Mouse (Mus musculus) adrenal gland, adult 2 months (tissue): ENCODE results near the gene Nrp1. TPM values are rescaled to one million over a fixed set of nuclear protein-coding genes. Genes with fewer than 3 reads are reported as not detected.

ENCODE experiments used
- DNase-seq: peaks from one replicate; pipeline ENCODE4 v3.0.0; 2021
- polyA plus RNA-seq: library from polyadenylated mRNA; depleted of rRNA; stranded (reverse); fragments of >200 nt; gene quantifications from 2 replicates; pipeline ENCODE4 v1.2.3, GENCODE M21; 2012
- total RNA-seq, 2 experiments: library from RNA; stranded (reverse); gene quantifications; 2 replicates each; pipeline ENCODE4 v1.2.3; 2021

Nrp1 gene
- total and polyA plus RNA-seq, 3 experiments = 31.1 to 130 (median 74.4) TPM

DNA sequence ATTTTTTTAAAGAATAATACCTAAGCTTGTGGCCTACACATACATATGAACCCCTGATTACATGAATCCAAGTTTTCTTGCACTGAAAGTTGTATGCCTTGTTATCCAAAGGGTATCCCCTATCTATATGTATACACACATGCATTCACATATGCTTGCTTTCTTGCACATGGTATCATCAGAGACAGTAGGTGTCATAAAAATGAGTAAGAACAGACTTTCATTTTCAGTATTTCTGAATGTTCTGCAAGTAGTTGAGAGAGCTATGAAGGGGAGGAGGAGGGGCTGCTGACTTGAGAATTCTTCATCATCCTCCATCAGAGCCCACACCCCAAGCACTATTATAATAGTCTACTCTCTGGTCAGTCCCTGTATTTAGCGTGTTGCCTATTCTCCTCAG, 62.0 kb downstream of the Nrp1 start:
- DNase-seq = no peak

DNA sequence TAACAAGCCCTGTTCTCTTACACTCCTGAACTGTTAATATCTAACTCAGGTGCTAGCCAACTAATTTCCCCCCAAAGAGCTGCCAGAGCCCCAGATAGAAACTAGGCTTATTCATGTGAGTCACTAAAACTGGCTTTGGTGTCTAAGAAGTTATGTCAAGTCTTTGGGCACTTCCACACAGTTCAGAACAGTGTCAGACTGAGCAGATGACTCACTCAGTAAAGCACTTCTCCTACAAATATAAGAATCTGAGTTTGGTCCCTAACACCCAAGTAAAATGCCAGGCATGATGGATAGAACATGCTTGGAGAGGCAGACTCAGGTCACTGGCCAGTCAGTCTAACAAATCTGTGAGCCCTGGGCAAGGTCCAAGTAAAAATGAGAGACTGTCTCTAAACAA, 65.4 kb downstream of the Nrp1 start:
- DNase-seq = no peak

- no peak for DNase-seq
Observed at GRCm38 (mm10) chr8:128424626-128425333, 66.4 kb downstream of the Nrp1 start.

GRCm38 (mm10) chr8:128427071-128427470, 68.7 kb downstream of the Nrp1 start:
- no peak for DNase-seq

DNA sequence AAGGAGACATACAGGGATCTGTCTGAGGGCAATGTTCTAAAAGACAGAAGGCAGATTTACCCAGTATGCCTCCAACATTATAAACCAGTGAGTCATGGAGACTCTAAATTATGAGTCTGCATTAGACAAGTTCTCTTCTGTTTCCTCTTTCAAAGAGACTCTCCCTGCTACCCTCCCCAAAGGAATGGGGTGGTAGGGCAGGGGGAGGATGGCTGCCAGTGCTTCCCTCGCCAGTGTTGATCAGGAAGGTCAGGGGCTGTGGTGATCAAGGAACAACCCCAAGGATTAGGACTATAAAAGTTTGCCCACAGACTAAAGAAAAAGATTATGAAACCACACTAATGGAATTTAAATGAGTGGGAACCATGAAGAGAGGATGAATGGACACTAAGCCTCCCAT, 70.6 kb downstream of the Nrp1 start:
- DNase-seq = no peak

DNA sequence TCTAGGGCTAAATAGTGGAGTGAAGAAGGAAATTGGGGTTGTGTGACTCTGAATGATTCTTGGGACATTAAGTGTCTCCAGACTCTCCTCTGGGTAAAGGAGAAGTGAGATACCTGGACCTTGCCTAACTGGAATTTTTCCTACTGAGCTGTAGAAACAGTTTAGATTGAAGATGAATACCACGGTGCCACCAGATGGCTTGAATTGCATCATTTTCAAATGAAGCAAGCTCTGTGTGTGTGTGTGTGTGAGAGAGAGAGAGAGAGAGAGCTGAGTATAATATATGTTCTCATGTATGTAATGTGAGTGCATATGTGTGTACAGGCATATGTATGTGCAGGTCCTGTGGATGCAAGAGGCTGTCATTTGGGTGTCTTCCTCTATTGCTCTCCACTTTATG, 72.7 kb downstream of the Nrp1 start:
- DNase-seq = no peak

GRCm38 (mm10) chr8:128435749-128436148, 77.3 kb downstream of the Nrp1 start:
- DNase-seq = no peak

DNA sequence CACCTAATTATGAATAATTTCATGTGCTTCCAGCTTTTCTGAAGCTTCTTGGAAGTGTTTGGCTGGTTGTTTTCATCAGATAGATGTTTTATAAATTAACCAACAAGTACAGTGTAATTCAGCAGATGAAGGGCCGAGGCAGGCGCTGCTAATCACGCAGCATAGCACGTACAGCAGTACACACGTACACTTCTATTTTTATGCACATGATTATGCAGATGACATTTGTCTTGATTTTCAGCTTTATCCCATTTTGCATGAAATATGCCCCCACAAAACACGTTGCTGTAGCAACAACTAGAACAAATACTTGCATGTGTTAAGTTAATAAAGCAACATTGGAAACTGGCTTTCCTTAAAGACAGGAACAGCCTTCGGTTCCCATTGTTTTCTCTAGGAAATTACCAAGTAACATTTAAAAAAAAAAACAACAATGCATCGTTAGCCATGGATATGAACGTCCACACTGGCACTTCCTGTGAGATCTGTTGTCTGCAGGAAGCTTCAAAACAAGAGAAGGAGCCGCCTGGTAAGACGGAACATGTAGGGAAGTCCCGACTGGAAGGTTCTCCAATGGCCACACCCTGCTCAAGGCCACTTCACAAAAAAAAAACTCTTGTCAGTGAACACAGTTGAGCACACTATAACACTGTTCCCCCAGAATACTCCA, 78.9 kb downstream of the Nrp1 start:
- no peak for DNase-seq

- no peak for DNase-seq
Observed at GRCm38 (mm10) chr8:128441407-128441806, 83.0 kb downstream of the Nrp1 start.

DNA sequence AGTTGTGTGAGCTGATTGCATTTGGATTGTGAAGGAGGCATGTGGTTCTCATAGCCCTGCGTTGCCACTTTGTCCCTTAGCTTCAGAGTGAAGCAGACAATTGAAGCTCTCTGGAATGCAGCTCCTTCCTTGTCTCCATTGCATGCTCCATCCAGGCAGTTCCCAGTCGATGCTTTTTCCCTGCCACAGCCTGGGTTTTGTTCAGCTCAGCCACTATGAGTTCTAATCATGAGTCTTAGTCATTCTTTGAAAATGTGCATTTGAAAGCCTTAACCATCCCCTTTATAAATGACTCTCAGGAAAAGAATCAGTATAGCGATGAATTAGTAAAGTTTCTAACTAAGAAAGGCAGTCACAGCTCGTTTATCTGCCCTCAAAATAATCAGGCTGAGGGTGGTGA, 87.2 kb downstream of the Nrp1 start:
- DNase-seq = no peak

DNA sequence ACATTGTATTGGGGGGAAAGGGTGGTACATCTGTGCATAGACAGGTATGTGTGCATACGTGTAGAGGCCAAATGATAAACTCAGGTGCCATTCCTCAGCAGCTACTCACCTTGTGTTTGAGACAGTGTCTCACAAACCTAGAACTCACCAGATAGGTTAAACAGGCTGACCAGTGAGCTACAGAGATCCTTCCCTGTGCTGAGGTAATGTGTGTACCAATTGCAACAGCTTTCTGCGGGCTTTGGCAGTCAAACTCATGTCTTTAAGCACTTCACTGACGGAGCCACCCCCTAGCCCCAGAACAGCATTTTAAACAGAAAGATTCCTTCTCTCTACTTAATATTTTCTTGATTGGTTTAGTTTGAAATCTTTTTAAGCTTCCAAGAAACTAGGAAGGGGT, 88.2 kb downstream of the Nrp1 start:
- no peak for DNase-seq

- DNase-seq = no peak
Observed at GRCm38 (mm10) chr8:128447320-128447719, 88.9 kb downstream of the Nrp1 start.

DNA sequence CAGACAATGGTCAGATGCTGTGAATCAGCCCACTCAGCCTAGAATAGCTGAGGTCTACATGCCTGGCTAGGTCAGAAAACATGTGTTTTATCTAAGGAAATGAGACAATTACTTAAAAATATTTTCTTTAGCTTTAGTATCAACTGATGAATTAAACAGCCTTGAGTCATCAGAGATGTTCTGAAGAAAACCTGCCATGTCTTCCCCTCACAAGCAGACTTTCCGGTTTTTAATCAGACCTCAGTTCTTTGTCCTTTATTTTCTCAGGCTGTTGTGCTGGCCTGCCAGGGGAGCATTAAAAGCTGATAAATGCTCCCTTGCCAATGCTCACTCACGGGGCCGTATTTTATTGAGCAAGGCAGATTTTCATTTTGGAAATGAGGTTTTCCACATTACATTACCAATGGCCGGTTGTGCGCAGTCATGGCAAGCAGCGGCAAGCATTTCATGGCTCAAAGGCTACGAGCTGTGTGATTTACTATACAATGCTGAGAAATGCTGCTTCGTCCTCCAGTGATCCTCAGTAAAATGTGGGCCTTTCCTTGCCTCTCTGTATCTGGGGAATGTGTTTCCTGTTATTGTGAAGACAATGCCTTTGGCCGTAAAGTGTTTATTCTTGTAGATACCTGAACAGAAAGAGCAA, 92.1 kb downstream of the Nrp1 start:
- DNase-seq = no peak

DNA sequence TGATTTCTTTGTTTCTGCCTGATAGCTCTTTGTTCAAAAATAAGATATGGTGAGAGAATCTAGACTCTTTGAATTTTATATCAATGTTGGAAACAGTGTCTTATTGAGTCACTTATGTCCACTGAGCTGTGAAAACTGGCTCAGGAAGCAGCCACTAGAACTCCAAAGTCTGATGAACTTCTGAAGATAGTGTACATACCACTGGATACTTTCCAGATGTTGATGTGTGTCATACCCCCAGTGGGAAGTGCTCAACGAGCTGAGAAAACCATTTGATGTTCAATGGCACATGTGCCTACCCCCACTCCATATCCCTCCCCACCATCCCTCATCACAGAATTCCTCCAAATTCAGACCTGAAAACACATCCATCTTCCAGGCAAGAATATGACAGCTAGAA, 92.7 kb downstream of the Nrp1 start:
- no peak for DNase-seq

DNA sequence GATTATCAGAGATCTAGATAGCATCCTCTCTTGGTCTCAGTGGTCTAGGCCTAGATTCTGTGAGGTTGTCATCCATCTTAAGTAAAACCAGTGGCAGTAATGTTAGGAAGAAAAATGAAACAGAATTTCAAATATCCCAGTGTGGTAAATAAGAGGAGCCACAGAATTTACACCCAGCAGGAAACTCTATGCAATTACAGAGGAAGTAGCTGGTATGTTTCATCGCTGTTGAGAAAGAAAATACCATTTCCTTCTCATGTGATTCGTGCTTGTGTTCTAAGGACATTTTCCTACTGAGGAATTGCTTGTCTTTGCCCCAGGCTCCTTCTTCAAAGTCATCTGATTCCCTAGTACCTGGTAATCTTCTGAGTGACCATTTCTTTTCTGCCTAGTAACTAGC, 95.1 kb downstream of the Nrp1 start:
- no peak for DNase-seq

- DNase-seq = no peak
Observed at GRCm38 (mm10) chr8:128454026-128454425, 95.6 kb downstream of the Nrp1 start.

DNA sequence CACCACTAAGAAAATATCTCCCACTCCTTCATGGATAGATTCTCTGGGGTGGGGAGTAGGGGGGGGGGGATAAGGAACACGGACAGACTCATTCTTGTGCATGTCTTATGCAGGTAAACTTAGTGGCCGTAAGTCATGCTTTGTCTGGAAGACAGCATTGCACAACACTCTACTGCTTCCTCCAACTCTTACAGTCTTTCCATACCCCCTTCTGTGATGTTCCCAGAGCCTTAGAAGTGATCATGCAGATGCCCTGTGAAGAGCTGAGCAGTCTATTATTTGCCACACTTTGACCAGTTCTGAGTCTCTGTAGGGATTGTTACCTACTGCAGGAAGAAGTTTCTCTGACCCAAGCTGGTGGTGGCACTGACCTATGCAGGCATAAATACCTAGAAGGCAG, 98.9 kb downstream of the Nrp1 start:
- DNase-seq = no peak

- no peak for DNase-seq
Observed at GRCm38 (mm10) chr8:128459704-128460103, 101.3 kb downstream of the Nrp1 start.

- DNase-seq = no peak
Observed at GRCm38 (mm10) chr8:128461716-128462115, 103.3 kb downstream of the Nrp1 start.

DNA sequence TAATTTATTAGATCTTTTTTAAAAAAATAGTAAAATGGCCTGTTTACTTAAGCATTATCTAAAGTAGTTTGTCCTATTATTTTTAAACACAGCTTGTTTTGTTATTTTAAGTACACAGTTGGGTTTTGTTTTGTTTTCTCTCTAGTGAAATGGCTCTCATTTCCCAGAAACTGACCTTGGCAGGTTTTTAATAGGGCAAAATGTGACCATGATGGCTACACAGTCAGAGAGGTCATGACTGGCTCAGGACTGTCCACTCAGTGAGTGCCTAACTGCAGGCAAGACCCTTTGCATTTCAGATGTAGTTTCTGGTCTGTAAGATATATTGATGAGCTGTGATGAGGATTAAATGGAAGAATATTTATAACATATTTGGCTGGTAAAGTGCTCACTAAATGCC, 104.8 kb downstream of the Nrp1 start:
- peak; percentile 26 for DNase-seq

- DNase-seq = no peak
Observed at GRCm38 (mm10) chr8:128464056-128464623, 105.7 kb downstream of the Nrp1 start.

GRCm38 (mm10) chr8:128465553-128465952, 107.1 kb downstream of the Nrp1 start:
- DNase-seq = no peak
